Mouse (Mus musculus): ENCODE data around the gene Trib2.

Gene Trib2

GRCm38 (mm10) chr12:15815170-15815575 lies 1.5 kb downstream of the Trib2 start:
- in situ Hi-C loops (cut with MboI; ENCODE audit: unreplicated experiment in 2 of 2): loop anchor here (5.0 to 25.0 kb wide), 9 partner anchors 192 to 1197 kb away; partner anchors contain the start of genes 2410004P03Rik (in 1 of the 2) and Pqlc3 (in 1 of the 2)

GRCm38 (mm10) chr12:15814249-15815081 lies 2.3 kb downstream of the Trib2 start:
- in situ Hi-C loops (cut with MboI; ENCODE audit: unreplicated experiment in 2 of 2): loop anchor here (5.0 to 25.0 kb wide), 10 partner anchors 193 to 1198 kb away; partner anchors contain the start of genes 2410004P03Rik (in 1 of the 2) and Pqlc3 (in 1 of the 2)

GRCm38 (mm10) chr12:15813819-15814165 lies 2.9 kb downstream of the Trib2 start:
- in situ Hi-C loops (cut with MboI; ENCODE audit: unreplicated experiment in 2 of 2): loop anchor here (5.0 to 25.0 kb wide), 5 partner anchors 276 to 1199 kb away; partner anchors contain the start of genes 2410004P03Rik (in 1 of the 2) and Pqlc3 (in 1 of the 2)

GRCm38 (mm10) chr12:15813133-15813818 lies 3.4 kb downstream of the Trib2 start:
- in situ Hi-C loops (cut with MboI; ENCODE audit: unreplicated experiment in 2 of 2): loop anchor here (5.0 to 25.0 kb wide), 5 partner anchors 276 to 1199 kb away; partner anchors contain the start of genes 2410004P03Rik (in 1 of the 2) and Pqlc3 (in 1 of the 2)

GRCm38 (mm10) chr12:15812139-15812962 lies 4.4 kb downstream of the Trib2 start:
- in situ Hi-C loops (cut with MboI; ENCODE audit: unreplicated experiment in 2 of 2): loop anchor here (5.0 to 25.0 kb wide), 5 partner anchors 275 to 1200 kb away; partner anchors contain the start of genes 2410004P03Rik (in 1 of the 2) and Pqlc3 (in 1 of the 2)

- in situ Hi-C loops (cut with MboI; ENCODE audit: unreplicated experiment in 2 of 2): loop anchor here (5.0 to 25.0 kb wide), 5 partner anchors 274 to 1201 kb away; partner anchors contain the start of genes 2410004P03Rik (in 1 of the 2) and Pqlc3 (in 1 of the 2)
Measured at GRCm38 (mm10) chr12:15811682-15812081, 5.0 kb downstream of the Trib2 start.

GRCm38 (mm10) chr12:15810926-15811325 lies 5.8 kb downstream of the Trib2 start:
- in situ Hi-C loops (cut with MboI; ENCODE audit: unreplicated experiment in 2 of 2): loop anchor here (5.0 to 25.0 kb wide), 5 partner anchors 274 to 1201 kb away; partner anchors contain the start of genes 2410004P03Rik (in 1 of the 2) and Pqlc3 (in 1 of the 2)

- in situ Hi-C loops (cut with MboI; ENCODE audit: unreplicated experiment in 2 of 2): loop anchor here (5.0 to 25.0 kb wide), 6 partner anchors 272 to 1465 kb away; partner anchors contain the start of genes 2410004P03Rik (in 1 of the 2) and Pqlc3 (in 1 of the 2)
Measured at GRCm38 (mm10) chr12:15809657-15810056, 7.1 kb downstream of the Trib2 start.

- in situ Hi-C loops (cut with MboI; ENCODE audit: unreplicated experiment in 2 of 2): loop anchor here in 1 of 2 experiments (10.0 to 25.0 kb wide), 2 partner anchors 1203 to 1466 kb away; partner anchors contain the start of genes 2410004P03Rik and Pqlc3
Measured at GRCm38 (mm10) chr12:15809249-15809648, 7.5 kb downstream of the Trib2 start.

GRCm38 (mm10) chr12:15808186-15808800 lies 8.4 kb downstream of the Trib2 start:
- in situ Hi-C loops (cut with MboI; ENCODE audit: unreplicated experiment in 2 of 2): loop anchor here in 1 of 2 experiments (10.0 to 25.0 kb wide), 2 partner anchors 1204 to 1467 kb away; partner anchors contain the start of genes 2410004P03Rik and Pqlc3

- in situ Hi-C loops (cut with MboI; ENCODE audit: unreplicated experiment in 2 of 2): loop anchor here in 1 of 2 experiments (10.0 to 25.0 kb wide), 2 partner anchors 1207 to 1470 kb away; partner anchors contain the start of genes 2410004P03Rik and Pqlc3
Measured at GRCm38 (mm10) chr12:15804931-15805331, 11.8 kb downstream of the Trib2 start.

GRCm38 (mm10) chr12:15803936-15804438 lies 12.7 kb downstream of the Trib2 start:
- in situ Hi-C loops (cut with MboI; ENCODE audit: unreplicated experiment in 2 of 2): loop anchor here in 1 of 2 experiments (10.0 to 25.0 kb wide), 2 partner anchors 1208 to 1471 kb away; partner anchors contain the start of genes 2410004P03Rik and Pqlc3

GRCm38 (mm10) chr12:15801571-15801930 lies 15.2 kb downstream of the Trib2 start:
- in situ Hi-C loops (cut with MboI; ENCODE audit: unreplicated experiment in 2 of 2): loop anchor here in 1 of 2 experiments (10.0 to 25.0 kb wide), 2 partner anchors 1211 to 1473 kb away; partner anchors contain the start of genes 2410004P03Rik and Pqlc3

GRCm38 (mm10) chr12:15800914-15801570 lies 15.7 kb downstream of the Trib2 start:
- in situ Hi-C loops (cut with MboI; ENCODE audit: unreplicated experiment in 2 of 2): loop anchor here in 1 of 2 experiments (10.0 to 25.0 kb wide), 2 partner anchors 1211 to 1474 kb away; partner anchors contain the start of genes 2410004P03Rik and Pqlc3

- in situ Hi-C loops (cut with MboI; ENCODE audit: unreplicated experiment in 2 of 2): loop anchor here in 1 of 2 experiments (10.0 to 25.0 kb wide), 2 partner anchors 1212 to 1474 kb away; partner anchors contain the start of genes 2410004P03Rik and Pqlc3
Measured at GRCm38 (mm10) chr12:15800196-15800913, 16.4 kb downstream of the Trib2 start.

- in situ Hi-C loops (cut with MboI; ENCODE audit: unreplicated experiment in 2 of 2): loop anchor here in 1 of 2 experiments (10.0 kb wide), 1 partner anchor 253 kb away; no protein-coding TSS in a partner anchor
Measured at GRCm38 (mm10) chr12:15798019-15798418, 18.7 kb downstream of the Trib2 start.

- in situ Hi-C loops (cut with MboI; ENCODE audit: unreplicated experiment in 2 of 2): loop anchor here in 1 of 2 experiments (10.0 kb wide), 1 partner anchor 251 kb away; no protein-coding TSS in a partner anchor
Measured at GRCm38 (mm10) chr12:15795886-15796285, 20.8 kb downstream of the Trib2 start.

Data from v-Abl transformed pro-B cells (cell line).